Mouse (Mus musculus) telencephalon, adult 2 months (tissue): ENCODE measurements around the gene Tada2b.

Source experiments
- DNase-seq: peaks from one replicate; pipeline ENCODE4 v3.0.0-alpha.2; 2011; ENCODE audit warnings: low read depth, low spot score

Tada2b gene

GRCm38 (mm10) chr5:36484171-36484990, at the start of gene Tada2b, which contains the start of gene Ccdc96:
TSS of gene Tada2b (minus strand) at chr5:36484285.
TSS of gene Ccdc96 (plus strand) at chr5:36484588.
- peak; percentile 98 for DNase-seq

GRCm38 (mm10) chr5:36530129-36530751, 46.2 kb upstream of the Tada2b start:
- peak; percentile 95 for DNase-seq

- no peak for DNase-seq
These were observed 45.6 kb upstream of the Tada2b start for GRCm38 (mm10) chr5:36529698-36530097.

DNA sequence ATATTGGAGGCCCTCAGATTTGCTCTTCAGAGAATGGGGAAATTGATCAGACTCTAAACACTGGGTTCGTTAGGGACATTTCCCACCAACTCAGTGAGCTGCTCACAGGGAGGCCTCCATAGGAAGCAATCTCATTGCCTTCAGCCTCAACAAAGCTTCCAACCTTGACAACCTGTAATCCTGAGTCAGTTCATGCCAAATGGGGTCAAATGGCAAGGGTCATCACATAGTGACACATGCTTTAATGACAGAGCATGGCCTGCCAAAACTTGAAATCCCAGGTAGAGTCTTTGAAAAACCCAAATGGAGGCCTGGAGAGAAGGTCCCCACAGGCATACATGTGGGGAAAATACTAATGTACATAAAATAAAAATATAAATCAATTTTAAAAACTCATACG, 42.8 kb upstream of the Tada2b start:
- DNase-seq = no peak

- DNase-seq = no peak
These were observed 42.2 kb upstream of the Tada2b start for GRCm38 (mm10) chr5:36526274-36526673.

GRCm38 (mm10) chr5:36525216-36525615, 41.1 kb upstream of the Tada2b start:
- DNase-seq = no peak

DNA sequence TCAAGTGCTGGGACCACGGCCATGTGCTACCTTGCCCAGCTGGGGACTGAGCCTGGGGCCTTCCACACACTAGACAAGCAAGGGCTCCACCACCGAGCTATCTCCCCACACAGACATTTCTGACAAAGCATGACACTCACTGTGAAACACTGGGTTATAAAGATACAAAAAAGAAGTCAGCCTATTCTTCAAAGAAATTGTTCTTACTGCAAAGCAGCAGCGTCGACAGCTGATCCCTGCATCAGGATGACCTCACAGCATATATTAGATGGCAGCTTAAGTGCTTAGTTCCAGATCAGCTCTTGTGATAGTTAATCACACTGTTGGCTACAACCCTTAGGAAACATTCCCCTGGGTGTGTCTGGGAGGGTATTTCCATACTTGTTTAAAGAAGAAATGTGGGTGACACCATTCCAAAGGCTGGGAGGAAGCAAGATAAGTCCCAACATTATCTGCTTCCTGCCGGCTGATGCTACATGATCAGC, 39.2 kb upstream of the Tada2b start:
- DNase-seq = no peak

DNA sequence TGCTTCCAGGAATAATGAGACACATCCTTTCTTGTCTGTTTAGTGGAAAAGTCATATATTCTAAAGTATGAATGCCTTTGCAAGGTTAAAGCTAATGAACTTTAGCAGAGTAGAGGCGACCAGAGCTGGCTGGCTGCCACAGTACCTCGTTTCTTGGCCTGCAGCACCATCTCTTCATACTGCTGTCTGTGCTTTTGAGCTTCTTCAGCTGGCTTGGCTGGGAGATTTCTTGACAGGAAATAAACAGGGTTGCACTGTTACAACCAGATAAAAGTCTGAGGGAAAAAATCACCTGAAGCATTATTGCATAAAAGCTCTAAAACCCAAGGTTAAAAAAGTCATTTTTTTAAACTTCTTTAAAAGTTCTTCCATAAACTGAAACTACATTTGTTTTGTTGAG, 38.7 kb upstream of the Tada2b start:
- no peak for DNase-seq

- DNase-seq = no peak
These were observed 35.7 kb upstream of the Tada2b start for GRCm38 (mm10) chr5:36519751-36520150.

GRCm38 (mm10) chr5:36517596-36517995, 33.5 kb upstream of the Tada2b start:
- DNase-seq = no peak

DNA sequence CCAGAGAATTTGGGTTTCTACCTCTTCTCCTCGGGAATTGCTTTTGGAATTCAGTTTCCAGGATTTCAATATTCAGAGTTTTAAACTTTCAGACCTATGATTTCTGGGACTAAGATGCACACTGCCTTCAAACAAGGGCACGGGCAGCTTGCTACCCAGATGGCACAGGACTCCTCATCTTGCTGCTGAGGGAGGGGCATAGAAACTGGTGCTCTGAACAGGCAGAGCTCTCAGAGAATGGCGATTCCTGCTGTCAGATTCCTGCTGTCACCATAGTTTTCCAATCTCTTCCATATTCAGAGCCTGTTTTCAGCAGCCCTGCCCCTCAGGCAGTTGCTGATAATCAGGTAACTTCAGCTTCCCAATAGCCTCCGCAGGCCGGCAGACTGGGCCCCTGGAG, 31.5 kb upstream of the Tada2b start:
- DNase-seq = no peak

DNA sequence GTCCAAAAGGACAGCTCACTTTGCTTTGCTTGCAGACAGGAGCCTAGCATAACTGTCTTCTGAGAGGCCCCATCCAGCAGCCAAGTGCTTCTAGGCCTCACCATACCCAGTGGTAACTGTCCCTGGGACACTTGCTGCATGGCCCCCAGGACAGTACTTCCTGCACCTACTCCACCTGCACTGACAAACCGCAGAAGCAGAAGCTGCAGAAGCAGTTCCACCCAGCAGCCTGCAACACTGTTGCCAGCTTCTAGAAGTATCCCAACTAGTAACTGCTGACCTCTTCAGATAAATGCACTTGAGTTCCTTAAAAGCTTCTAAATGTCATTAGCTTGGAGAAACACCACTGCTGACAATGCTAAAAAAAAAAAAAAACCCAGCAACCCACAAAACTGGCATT, 31.0 kb upstream of the Tada2b start:
- no peak for DNase-seq

- DNase-seq = no peak
These were observed 26.9 kb upstream of the Tada2b start for GRCm38 (mm10) chr5:36510956-36511355.

GRCm38 (mm10) chr5:36508351-36508750, 24.3 kb upstream of the Tada2b start:
- no peak for DNase-seq

GRCm38 (mm10) chr5:36505643-36506042, 21.6 kb upstream of the Tada2b start:
- DNase-seq = no peak

GRCm38 (mm10) chr5:36505235-36505634, 21.1 kb upstream of the Tada2b start:
- no peak for DNase-seq

GRCm38 (mm10) chr5:36494709-36495108, 10.6 kb upstream of the Tada2b start:
- DNase-seq = no peak

DNA sequence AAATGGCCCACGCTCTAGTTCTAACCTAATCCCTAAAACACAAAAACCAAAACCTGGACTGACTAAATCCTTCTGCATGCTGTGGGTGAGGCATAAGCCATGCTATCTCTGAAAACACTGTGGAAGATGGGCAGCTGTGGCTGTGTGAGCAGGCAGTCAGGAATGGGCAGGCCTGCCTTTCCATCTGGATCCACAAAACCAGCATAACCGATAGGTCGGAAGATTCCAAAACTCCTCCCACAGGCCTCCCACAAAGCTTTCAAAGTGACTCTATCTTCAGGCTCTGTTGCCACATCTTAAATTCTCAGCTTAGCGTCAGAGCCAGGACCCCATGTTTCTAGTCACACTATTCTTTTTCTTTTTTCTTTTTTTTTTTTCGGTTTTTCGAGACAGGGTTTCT, 9.8 kb upstream of the Tada2b start:
- peak; percentile 63 for DNase-seq

- no peak for DNase-seq
These were observed 5.1 kb upstream of the Tada2b start for GRCm38 (mm10) chr5:36489225-36489624.

DNA sequence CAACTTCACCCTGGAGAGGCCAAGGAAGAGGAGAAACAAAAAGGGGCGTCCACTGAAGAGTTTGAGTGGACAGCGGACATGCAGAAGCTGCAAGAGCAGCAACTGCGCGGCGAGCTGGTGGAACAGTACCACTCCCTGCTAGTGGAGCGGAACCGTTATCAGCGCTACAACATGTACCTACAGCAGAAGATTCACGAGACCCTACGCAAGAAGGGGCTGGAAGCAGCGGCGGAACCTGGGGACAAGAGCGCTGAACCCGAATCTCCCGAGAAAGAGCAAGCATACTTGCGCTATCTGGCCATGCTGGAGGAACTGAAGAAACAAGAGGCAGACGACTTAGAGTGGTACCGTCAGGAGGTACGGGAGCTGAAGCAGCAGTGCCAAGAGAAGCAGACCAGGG, 1.2 kb upstream of the Tada2b start:
- no peak for DNase-seq

DNA sequence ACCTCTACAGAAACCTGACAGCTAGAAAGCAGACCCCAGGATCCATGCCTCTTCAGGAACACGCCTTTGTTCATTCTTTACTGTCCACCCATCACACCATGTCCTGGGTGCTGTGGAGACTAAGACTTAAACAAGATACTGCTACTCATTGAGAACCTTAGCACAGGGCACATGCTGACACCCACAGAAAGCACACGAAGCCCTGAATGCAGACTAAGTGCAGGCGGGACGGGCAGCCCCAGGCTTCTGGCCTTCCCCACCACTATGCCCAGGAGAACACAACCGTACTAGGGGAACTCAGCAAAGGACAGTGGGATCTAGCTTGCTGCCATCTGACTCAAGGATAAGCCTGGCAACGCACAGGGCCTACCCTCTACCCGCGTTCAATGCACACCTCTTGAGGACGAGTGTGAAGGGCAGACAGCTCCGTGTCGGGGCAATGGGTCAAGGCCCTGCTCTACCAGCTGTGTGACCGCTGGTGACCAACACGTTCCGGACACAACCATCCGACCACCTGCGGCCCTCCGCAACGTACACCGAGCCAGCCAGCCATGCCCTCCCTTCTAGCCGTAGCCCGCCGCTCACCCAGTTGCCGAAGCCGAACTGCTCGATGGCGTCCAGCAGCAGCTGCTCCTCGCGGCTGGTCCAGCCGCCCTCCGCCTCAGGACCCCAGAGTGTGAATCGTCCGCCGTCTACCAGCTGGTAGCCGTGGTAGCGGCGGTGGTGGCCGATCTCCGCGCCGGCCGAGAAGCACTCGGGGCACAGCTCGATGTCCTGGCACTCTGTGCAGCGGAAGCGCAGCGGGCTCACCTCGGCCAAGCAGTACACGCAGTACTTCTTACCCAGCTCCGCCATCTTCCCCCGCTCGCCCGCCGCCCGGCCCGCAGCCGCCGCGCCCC, 633 bp downstream of the Tada2b start:
- DNase-seq = no peak

GRCm38 (mm10) chr5:36481114-36481513, 3.0 kb downstream of the Tada2b start:
- no peak for DNase-seq
